Mouse (Mus musculus) forebrain, embryonic 14.5 days (tissue): ENCODE results near the gene Abcc12. TPM values are rescaled to one million over a fixed set of nuclear protein-coding genes. Genes with fewer than 3 reads are reported as not detected.
A peak's percentile ranks its signal among the peaks of the same experiment; 100 is the strongest.

Source experiments
- ATAC-seq: fragments of 200-750 bp; cut with Nextera tagmentation; 2 replicates; pipeline ENCODE4 v1.8.0; 2017; ENCODE audit warnings: mild to moderate bottlenecking, moderate library complexity
- DNase-seq: peaks from one replicate; pipeline ENCODE4 v3.0.0-alpha.2; 2015; ENCODE audit warnings: low spot score
- H3K27ac ChIP-seq: fragments of 300-500 bp; sonication (generic); 2 replicates; pipeline ENCODE4 v1.5.1; 2014; ENCODE audit warnings: low read depth, mild to moderate bottlenecking, control low read depth, low read length, moderate library complexity
- H3K27me3 ChIP-seq: fragments of 300-500 bp; sonication (generic); replicated peaks from 2 replicates; pipeline ENCODE4 v1.6.1; 2014; ENCODE audit warnings: low read length, control low read depth, mixed read lengths; ENCODE audit not compliant: control insufficient read depth, insufficient read depth
- H3K36me3 ChIP-seq: fragments of 300-500 bp; sonication (generic); 2 replicates; pipeline ENCODE4 v1.6.1; 2014; ENCODE audit warnings: low read length, control low read depth; ENCODE audit not compliant: control insufficient read depth, insufficient read depth
- H3K4me1 ChIP-seq: fragments of 300-500 bp; sonication (generic); 2 replicates; pipeline ENCODE4 v1.6.1; 2014; ENCODE audit warnings: antibody characterized with exemption, low read length, control low read depth; ENCODE audit not compliant: control insufficient read depth, insufficient read depth
- H3K4me2 ChIP-seq: fragments of 300-500 bp; sonication (generic); 2 replicates; pipeline ENCODE4 v1.6.1; 2014; ENCODE audit warnings: mild to moderate bottlenecking, control low read depth, low read length
- H3K4me3 ChIP-seq: fragments of 300-500 bp; sonication (generic); 2 replicates; pipeline ENCODE4 v1.5.1; 2014; ENCODE audit warnings: low read depth, low read length, control low read depth
- H3K9ac ChIP-seq: fragments of 300-500 bp; sonication (generic); 2 replicates; pipeline ENCODE4 v1.6.1; 2014; ENCODE audit warnings: mild to moderate bottlenecking, low read length, control low read depth, moderate library complexity
- H3K9me3 ChIP-seq: fragments of 300-500 bp; sonication (generic); replicated peaks from 2 replicates; pipeline ENCODE4 v1.6.1; 2016; ENCODE audit warnings: low read length, control low read depth, mixed read lengths; ENCODE audit not compliant: control insufficient read depth
- WGBS: fragments of 180-500 bp; shearing (Covaris S2); extraction: QIAGEN DNeasy Blood & Tissue Kit; methylation state at CpG from one replicate; pipeline ENCODE4 v1.1.7; 2014; 5-methylcytosine and 5-hydroxymethylcytosine counted together
- polyA plus RNA-seq: library from polyadenylated mRNA; unstranded; fragments of >200 nt; fragmentation: Nextera tagmentation; extraction: Ambion mirVana; gene quantifications from 2 replicates; pipeline ENCODE4 v1.2.1, GENCODE M21; 2014

Abcc12 gene
- 0.19 and 0.32 TPM in 2 replicates for polyA plus RNA-seq

- Histone ChIP-seq H3K36me3 (no peaks in the 10 kb centered on the region), H3K4me2 (no peak within 1 kb of the TSS), H3K4me1 (no peaks in the 10 kb centered on the region), H3K9ac (no peak within 1 kb of the TSS), H3K9me3 (no peaks in the 10 kb centered on the region), H3K4me3 (no peak within 1 kb of the TSS), H3K27ac (no peak within 1 kb of the TSS), H3K27me3 (no peaks in the 10 kb centered on the region)
- no peak for DNase-seq
- no peak for ATAC-seq
Measured at GRCm38 (mm10) chr8:86580458-86580857, at the start of gene Abcc12. Gene Abcc12 (minus strand): TSS chr8:86580686.

- Histone ChIP-seq H3K4me3 (no peak overlapping the region), H3K27me3 (no peaks in the 10 kb centered on the region), H3K27ac (no peak overlapping the region), H3K9me3 (no peaks in the 10 kb centered on the region), H3K9ac (no peak overlapping the region), H3K36me3 (peaks cover 24% of the 10 kb centered on the region), H3K4me1 (peaks cover 6% of the 10 kb centered on the region), H3K4me2 (no peak overlapping the region)
- WGBS, result 90% methylated on average over 5 of the region's 5 CpGs
- DNase-seq (no peak), ATAC-seq (no peak)
Measured at GRCm38 (mm10) chr8:86630212-86630611, 49.7 kb upstream of the Abcc12 start.

- H3K4me3 ChIP-seq, result peak overlapping the region; percentile 74
- no peaks in the 10 kb centered on the region for H3K36me3 ChIP-seq
- WGBS, result 59% methylated on average over 7 of the region's 7 CpGs
- H3K4me2 ChIP-seq, result peak overlapping the region; percentile 79
- H3K4me1 ChIP-seq, result peaks cover 12% of the 10 kb centered on the region
- no peaks in the 10 kb centered on the region for H3K27me3 ChIP-seq
- peak overlapping the region; percentile 77 for H3K9ac ChIP-seq
- ATAC-seq, result no peak
- DNase-seq, result no peak
- no peak overlapping the region for H3K27ac ChIP-seq
- no peaks in the 10 kb centered on the region for H3K9me3 ChIP-seq
Measured at GRCm38 (mm10) chr8:86624915-86625314, 44.4 kb upstream of the Abcc12 start.

- ATAC-seq (peak; percentile 99), DNase-seq (peak; percentile 97)
- Histone ChIP-seq H3K27ac (peak within 1 kb of the TSS; percentile 59), H3K36me3 (no peaks in the 10 kb centered on the region), H3K9ac (peak within 1 kb of the TSS; percentile 77), H3K27me3 (no peaks in the 10 kb centered on the region), H3K4me2 (peak within 1 kb of the TSS; percentile 79), H3K9me3 (no peaks in the 10 kb centered on the region), H3K4me3 (peak within 1 kb of the TSS; percentile 74), H3K4me1 (peaks cover 12% of the 10 kb centered on the region)
- under 1% methylated on average over 56 of the region's 62 CpGs for WGBS
Measured at GRCm38 (mm10) chr8:86623911-86624731, 43.6 kb upstream of the Abcc12 start, which contains the start of gene Lonp2. Gene Lonp2 (plus strand): TSS chr8:86624043.

GRCm38 (mm10) chr8:86623551-86623910, 43.0 kb upstream of the Abcc12 start:
- H3K9me3 ChIP-seq, result no peaks in the 10 kb centered on the region
- no peak for DNase-seq
- ATAC-seq, result no peak
- H3K4me3 ChIP-seq, result peak overlapping the region; percentile 74
- H3K9ac ChIP-seq, result peak overlapping the region; percentile 58; the same call in 1 of the 2 replicates
- H3K27me3 ChIP-seq, result no peaks in the 10 kb centered on the region
- WGBS, result 3% methylated on average over 13 of the region's 14 CpGs
- H3K4me2 ChIP-seq, result peak overlapping the region; percentile 79
- no peaks in the 10 kb centered on the region for H3K36me3 ChIP-seq
- H3K27ac ChIP-seq, result peak overlapping the region; percentile 59
- H3K4me1 ChIP-seq, result peaks cover 12% of the 10 kb centered on the region

- Histone ChIP-seq H3K27ac (no peak overlapping the region), H3K4me3 (no peak overlapping the region), H3K4me1 (no peaks in the 10 kb centered on the region), H3K27me3 (no peaks in the 10 kb centered on the region), H3K9me3 (no peaks in the 10 kb centered on the region), H3K9ac (no peak overlapping the region), H3K4me2 (no peak overlapping the region), H3K36me3 (no peaks in the 10 kb centered on the region)
- 76% methylated on average over 7 of the region's 7 CpGs for WGBS
- DNase-seq (no peak), ATAC-seq (no peak)
Measured at GRCm38 (mm10) chr8:86617759-86618387, 37.4 kb upstream of the Abcc12 start.

GRCm38 (mm10) chr8:86615095-86615769, 34.7 kb upstream of the Abcc12 start:
- Histone ChIP-seq H3K9ac (no peak overlapping the region), H3K27me3 (no peaks in the 10 kb centered on the region), H3K4me2 (no peak overlapping the region), H3K4me1 (no peaks in the 10 kb centered on the region), H3K36me3 (no peaks in the 10 kb centered on the region), H3K4me3 (no peak overlapping the region), H3K27ac (no peak overlapping the region), H3K9me3 (no peaks in the 10 kb centered on the region)
- 87% methylated on average over 6 of the region's 6 CpGs for WGBS
- no peak for DNase-seq
- ATAC-seq, result no peak

GRCm38 (mm10) chr8:86613798-86614197, 33.3 kb upstream of the Abcc12 start:
- Histone ChIP-seq H3K9me3 (no peaks in the 10 kb centered on the region), H3K36me3 (no peaks in the 10 kb centered on the region), H3K9ac (no peak overlapping the region), H3K27ac (no peak overlapping the region), H3K27me3 (no peaks in the 10 kb centered on the region), H3K4me2 (no peak overlapping the region), H3K4me1 (no peaks in the 10 kb centered on the region), H3K4me3 (no peak overlapping the region)
- 94% methylated on average over 2 of the region's 2 CpGs for WGBS
- DNase-seq (no peak), ATAC-seq (no peak)
